Mouse (Mus musculus) liver, embryonic 14.5 days (tissue): ENCODE measurements around the gene 2010315B03Rik. TPM values are rescaled to one million over a fixed set of nuclear protein-coding genes. Genes with fewer than 3 reads are reported as not detected.

Source experiments
- ATAC-seq: fragments of 200-750 bp; cut with Nextera tagmentation; 2 replicates; pipeline ENCODE4 v1.8.0; 2017; ENCODE audit warnings: moderate number of reproducible peaks, mild to moderate bottlenecking, moderate library complexity; ENCODE audit not compliant: insufficient read depth
- DNase-seq, 3 experiments: peaks; one replicate each; pipeline ENCODE4 v3.0.0-alpha.2; 2012 to 2013; ENCODE audit warnings: low read depth in 3 of 3, low spot score in 3 of 3
- H3K27ac ChIP-seq: fragments of 300-500 bp; sonication (generic); 2 replicates; pipeline ENCODE4 v1.5.1; 2014; ENCODE audit warnings: moderate library complexity, mild to moderate bottlenecking, control low read depth, inconsistent platforms
- H3K27me3 ChIP-seq: fragments of 300-500 bp; sonication (generic); 2 replicates; pipeline ENCODE4 v1.6.1; 2014; ENCODE audit warnings: mild to moderate bottlenecking, low read length, moderate library complexity; ENCODE audit not compliant: control insufficient read depth, insufficient read depth
- H3K36me3 ChIP-seq: fragments of 300-500 bp; sonication (generic); replicated peaks from 2 replicates; pipeline ENCODE4 v1.6.1; 2014; ENCODE audit warnings: low read depth; ENCODE audit not compliant: control insufficient read depth, insufficient read depth
- H3K4me1 ChIP-seq, 2 experiments: fragments of 200-500 bp in 1 of 2; fragments of 300-500 bp in 1 of 2; sonication (generic) in 1 of 2; replicated peaks; 2 replicates each; pipeline ENCODE4 v1.6.1; 2012 to 2014; ENCODE audit warnings: antibody characterized with exemption in 1 of 2, inconsistent platforms in 1 of 2, low read length in 1 of 2; ENCODE audit not compliant: control insufficient read depth in 2 of 2, insufficient read depth in 2 of 2
- H3K4me2 ChIP-seq: fragments of 300-500 bp; sonication (generic); 2 replicates; pipeline ENCODE4 v1.6.1; 2014; ENCODE audit warnings: low read depth, mild to moderate bottlenecking, control low read depth, moderate library complexity
- H3K4me3 ChIP-seq, 2 experiments: fragments of 200-500 bp in 1 of 2; fragments of 300-500 bp in 1 of 2; sonication (generic) in 1 of 2; 2 replicates each; pipeline ENCODE4 v1.5.1; 2012 to 2014; ENCODE audit warnings: low read depth in 2 of 2, low read length in 2 of 2, mild to moderate bottlenecking in 2 of 2, control low read depth in 1 of 2, inconsistent platforms in 1 of 2, moderate library complexity in 1 of 2; ENCODE audit not compliant: insufficient read depth in 1 of 2
- H3K9ac ChIP-seq: fragments of 300-500 bp; sonication (generic); replicated peaks from 2 replicates; pipeline ENCODE4 v1.6.1; 2014; ENCODE audit warnings: mild to moderate bottlenecking, control low read depth, moderate library complexity
- H3K9me3 ChIP-seq: fragments of 300-500 bp; sonication (generic); 2 replicates; pipeline ENCODE4 v1.6.1; 2016; ENCODE audit warnings: low read length, mixed read lengths; ENCODE audit not compliant: control insufficient read depth
- CTCF ChIP-seq: IDR thresholded peaks from 2 replicates; pipeline ENCODE4 v1.5.1; 2016; ENCODE audit warnings: antibody characterized with exemption, low read depth, control low read depth
- EP300 ChIP-seq: IDR thresholded peaks from 2 replicates; pipeline ENCODE4 v1.6.1; 2016; ENCODE audit warnings: antibody characterized with exemption, low read depth
- polyA plus RNA-seq, 2 experiments: library from polyadenylated mRNA; depleted of rRNA in 1 of 2; stranded (reverse) in 1 of 2; unstranded in 1 of 2; fragments of >200 nt; fragmentation: Nextera tagmentation in 1 of 2; extraction: Ambion mirVana in 1 of 2; gene quantifications; 2 replicates each; pipeline versions ENCODE4 v1.2.1 to v1.2.3; 2012 to 2014

Gene 2010315B03Rik
- polyA plus RNA-seq, 2 experiments = 1.9 to 2.7 TPM

DNA sequence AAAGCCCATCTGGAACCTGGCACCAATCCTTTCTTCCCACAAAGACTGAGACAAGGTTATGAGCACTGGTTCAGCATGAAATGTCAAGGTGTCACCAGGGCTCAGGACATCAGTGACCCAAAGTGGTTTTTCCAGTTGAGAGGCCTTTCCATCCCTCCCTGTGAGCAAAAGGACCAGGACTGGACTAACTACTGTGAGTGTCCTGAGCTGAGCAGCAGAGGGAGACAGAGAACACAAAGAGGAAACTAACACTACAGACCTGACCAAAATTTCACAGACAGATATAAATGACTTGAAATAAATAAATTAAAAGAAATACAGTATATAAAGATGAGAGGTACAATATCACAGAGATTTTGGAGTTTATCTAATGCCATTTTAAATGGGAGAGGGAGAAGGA, 61.1 kb downstream of the 2010315B03Rik start:
- Histone ChIP-seq H3K4me2 (no peak overlapping the region), H3K9ac (no peak overlapping the region), H3K4me1 (no peaks in the 10 kb centered on the region), H3K36me3 (no peaks in the 10 kb centered on the region), H3K9me3 (no peaks in the 10 kb centered on the region), H3K27me3 (no peaks in the 10 kb centered on the region), H3K4me3 (no peak overlapping the region), H3K27ac (no peak overlapping the region)
- DNase-seq (no peak), ATAC-seq (no peak)
- TF ChIP-seq CTCF (peak; percentile 29; the same call in 1 of the 2 replicates), EP300 (no peak)

Other genes with a start within 250 kb of the 2010315B03Rik start
- 2.0 and 3.4 TPM in 2 replicates for gene Ccr2, start 210.7 kb downstream of the 2010315B03Rik start, polyA plus RNA-seq (2012; rRNA removed)
- 4.3 and 6.8 TPM in 2 replicates for gene Ccr2, start 210.7 kb downstream of the 2010315B03Rik start, polyA plus RNA-seq (2014; fragmentation: Nextera tagmentation; extraction: Ambion mirVana)
- gene Ccr5, start 191.2 kb downstream of the 2010315B03Rik start, polyA plus RNA-seq (2012; rRNA removed) = 0.35 and 0.42 TPM in 2 replicates
- 1.6 and 1.9 TPM in 2 replicates for gene Ccr5, start 191.2 kb downstream of the 2010315B03Rik start, polyA plus RNA-seq (2014; fragmentation: Nextera tagmentation; extraction: Ambion mirVana)
- 38.8 and 40.1 TPM in 2 replicates for gene Ppp2r3d, start 164.2 kb upstream of the 2010315B03Rik start, polyA plus RNA-seq (2012; rRNA removed)
- gene Ppp2r3d, start 164.2 kb upstream of the 2010315B03Rik start, polyA plus RNA-seq (2014; fragmentation: Nextera tagmentation; extraction: Ambion mirVana) = 19.0 and 23.2 TPM in 2 replicates
- not detected in 2 replicates for gene Gm21836, start 181.1 kb upstream of the 2010315B03Rik start, polyA plus RNA-seq (2012; rRNA removed)
- not detected in 2 replicates for gene Gm21836, start 181.1 kb upstream of the 2010315B03Rik start, polyA plus RNA-seq (2014; fragmentation: Nextera tagmentation; extraction: Ambion mirVana)